Comparison of ENCODE assay signal across 9 mouse cellular contexts in the genomic region with DNA sequence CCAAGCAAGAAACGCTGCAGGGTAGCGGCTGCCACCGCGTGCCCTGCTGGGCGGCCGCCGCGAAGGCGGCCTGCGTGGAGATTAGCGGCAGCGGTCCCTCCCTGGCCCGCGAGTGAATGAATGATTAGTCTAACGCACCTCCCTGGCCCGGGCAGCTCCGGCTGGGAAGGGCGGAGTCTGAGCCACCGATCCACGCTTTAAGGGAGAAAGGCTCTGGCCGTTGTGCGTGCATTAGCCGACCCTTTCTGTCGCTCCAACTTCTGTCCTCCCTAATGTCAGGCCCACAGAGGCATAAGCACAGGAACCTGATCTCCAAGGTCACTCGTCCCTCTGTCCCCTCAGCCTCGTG. TPM values are rescaled to one million over a fixed set of nuclear protein-coding genes. Genes with fewer than 3 reads are reported as not detected.
A peak's percentile ranks its signal among the peaks of the same experiment; 100 is the strongest.
DNase-seq lines count a peak whose midpoint lies in the region; ATAC-seq lines count a peak whose summit lies in the region.
"Had no signal": no experiment of that assay in that cellular context is flagged by ENCODE, and none has a peak within 500 bp of the region (broad histone marks: within the 10 kb centered on the region; RNA-seq: fewer than 3 reads in every experiment).

No protein-coding gene starts in this region.

- intact Hi-C loops in gastrocnemius, postnatal 36 days (cut with DNase I) = no loop called here

- peaks cover 6% of the 10 kb centered on the region for H3K4me1 ChIP-seq in forebrain, embryonic 14.5 days (ENCODE audit: control insufficient read depth, insufficient read depth, low read length)
- peaks cover 3% of the 10 kb centered on the region; the same call in 1 of the 2 replicates for H3K4me1 ChIP-seq in intestine, embryonic 15.5 days (replicated peaks)
- no peaks in the 10 kb centered on the region; the same call in 1 of the 2 replicates for H3K4me1 ChIP-seq in liver, embryonic 15.5 days (replicated peaks)
- H3K4me1 ChIP-seq in neural tube, embryonic 15.5 days = peaks cover 10% of the 10 kb centered on the region

- H3K9me3 ChIP-seq in forebrain, embryonic 14.5 days (replicated peaks; ENCODE audit: control insufficient read depth, low read length) = no peaks in the 10 kb centered on the region
- H3K9me3 ChIP-seq in intestine, embryonic 15.5 days = no peaks in the 10 kb centered on the region
- H3K9me3 ChIP-seq in liver, embryonic 15.5 days (replicated peaks) = no peaks in the 10 kb centered on the region
- H3K9me3 ChIP-seq in neural tube, embryonic 15.5 days (replicated peaks) = no peaks in the 10 kb centered on the region

- peak overlapping the region; percentile 87 for H3K27ac ChIP-seq in forebrain, embryonic 14.5 days (ENCODE audit: low read depth, low read length)
- peak overlapping the region; percentile 81 for H3K27ac ChIP-seq in intestine, embryonic 15.5 days
- H3K27ac ChIP-seq in liver, embryonic 15.5 days (replicated peaks) = no peak overlapping the region
- peak overlapping the region; percentile 85 for H3K27ac ChIP-seq in neural tube, embryonic 15.5 days (replicated peaks)

- peak; percentile 59 for ATAC-seq in forebrain, embryonic 14.5 days
- peak; percentile 78 for ATAC-seq in intestine, embryonic 15.5 days
- ATAC-seq in liver, embryonic 15.5 days (ENCODE audit: insufficient read depth) = no peak
- peak; percentile 67 for ATAC-seq in neural tube, embryonic 15.5 days (ENCODE audit: low FRiP score)

- no peaks in the 10 kb centered on the region for H3K36me3 ChIP-seq in forebrain, embryonic 14.5 days (ENCODE audit: control insufficient read depth, insufficient read depth, low read length)
- no peaks in the 10 kb centered on the region for H3K36me3 ChIP-seq in intestine, embryonic 15.5 days
- no peaks in the 10 kb centered on the region for H3K36me3 ChIP-seq in liver, embryonic 15.5 days (replicated peaks)
- no peaks in the 10 kb centered on the region for H3K36me3 ChIP-seq in neural tube, embryonic 15.5 days

- peak overlapping the region; percentile 71 for H3K4me3 ChIP-seq in forebrain, embryonic 14.5 days (ENCODE audit: low read depth, low read length)
- H3K4me3 ChIP-seq in intestine, embryonic 15.5 days (replicated peaks) = peak overlapping the region; percentile 72
- H3K4me3 ChIP-seq in liver, embryonic 15.5 days (replicated peaks) = peak overlapping the region; percentile 51
- peak overlapping the region; percentile 72 for H3K4me3 ChIP-seq in neural tube, embryonic 15.5 days (replicated peaks)

- 0% methylated on average over 26 of the region's 26 CpGs for WGBS in forebrain, embryonic 14.5 days
- under 1% methylated on average over 26 of the region's 26 CpGs for WGBS in intestine, embryonic 15.5 days
- WGBS in liver, embryonic 15.5 days (ENCODE audit: insufficient replicate concordance) = under 1% methylated on average over 25 of the region's 26 CpGs
- WGBS in neural tube, embryonic 15.5 days = under 1% methylated on average over 21 of the region's 26 CpGs

- peak; percentile 29 for DNase-seq in gastrocnemius, adult 18-20 months (ENCODE audit: low spot score)
- DNase-seq in gastrocnemius, postnatal 36 days = no peak
- DNase-seq in adrenal gland, postnatal 36 days = peak; percentile 66 to 75
- peak; percentile 68 for DNase-seq in forebrain, embryonic 14.5 days (ENCODE audit: low spot score)
- DNase-seq in thymus, postnatal 10 days (ENCODE audit: low spot score in 2 of 2) = no peak

- H3K27me3 ChIP-seq in forebrain, embryonic 14.5 days (replicated peaks; ENCODE audit: control insufficient read depth, insufficient read depth, low read length) = peaks cover 15% of the 10 kb centered on the region; the same call in 1 of the 2 replicates
- peaks cover 16% of the 10 kb centered on the region; the same call in 1 of the 2 replicates for H3K27me3 ChIP-seq in intestine, embryonic 15.5 days (replicated peaks)
- peaks cover 64% of the 10 kb centered on the region for H3K27me3 ChIP-seq in liver, embryonic 15.5 days
- H3K27me3 ChIP-seq in neural tube, embryonic 15.5 days (replicated peaks) = peaks cover 21% of the 10 kb centered on the region

- peak overlapping the region; percentile 84 for H3K9ac ChIP-seq in forebrain, embryonic 14.5 days (ENCODE audit: low read length)
- H3K9ac ChIP-seq in intestine, embryonic 15.5 days = peak overlapping the region; percentile 66
- no peak overlapping the region for H3K9ac ChIP-seq in liver, embryonic 15.5 days
- H3K9ac ChIP-seq in neural tube, embryonic 15.5 days (replicated peaks) = peak overlapping the region; percentile 61

- peak overlapping the region; percentile 79 for H3K4me2 ChIP-seq in forebrain, embryonic 14.5 days (ENCODE audit: low read length)
- H3K4me2 ChIP-seq in intestine, embryonic 15.5 days (replicated peaks) = peak overlapping the region; percentile 99
- peak overlapping the region; percentile 70 for H3K4me2 ChIP-seq in liver, embryonic 15.5 days
- H3K4me2 ChIP-seq in neural tube, embryonic 15.5 days = peak overlapping the region; percentile 98

RNA-seq across cellular contexts. Expression of a gene that starts 0.4 kb away (rescaled TPM):
- 1 to 10 TPM; 2.3 to 3.8 TPM for total RNA-seq in gastrocnemius, adult 18-20 months (2021)
- 1 to 10 TPM; 3.2 to 5.3 TPM for total RNA-seq in gastrocnemius, postnatal 36 days (2021)
- 1 to 10 TPM; 2.2 to 2.7 TPM for total RNA-seq in adrenal gland, postnatal 36 days (2021)
- polyA plus RNA-seq in forebrain, embryonic 14.5 days (2014; fragmentation: Nextera tagmentation; extraction: Ambion mirVana) = 13.3 and 13.9 TPM in 2 replicates
- polyA plus RNA-seq in intestine, embryonic 15.5 days (2015; fragmentation: Nextera tagmentation; extraction: Ambion mirVana) = 10.1 and 10.7 TPM in 2 replicates
- 0.37 and 0.38 TPM in 2 replicates for polyA plus RNA-seq in liver, embryonic 15.5 days (2015; fragmentation: Nextera tagmentation; extraction: Ambion mirVana)
- 10.7 and 12.3 TPM in 2 replicates for polyA plus RNA-seq in neural tube, embryonic 15.5 days (2015; fragmentation: Nextera tagmentation; extraction: Ambion mirVana)
- total RNA-seq: MEL had no signal

Comparison
In these comparisons a context has a peak if more than half of its experiments do, and no peak if none do; other contexts are left out.
1. DNase-seq: peak in gastrocnemius, adult 18-20 months (single experiment), adrenal gland, postnatal 36 days (2 of 2) and forebrain, embryonic 14.5 days (single experiment); none in gastrocnemius, postnatal 36 days (0 of 2) and thymus, postnatal 10 days (0 of 2).
2. Peak in every context shown above with its lines, with median percentiles within 50 percentile points of each other: H3K4me2 ChIP-seq and H3K4me3 ChIP-seq.